Mouse (Mus musculus) E14TG2a.4 (cell line): ENCODE data around the gene Skint6.

Experiments
- CTCF ChIP-seq: conservative IDR thresholded peaks from 2 replicates; pipeline ENCODE4 v1.5.1; 2014; ENCODE audit warnings: low read length
- NANOG ChIP-seq: IDR thresholded peaks from 2 replicates; pipeline ENCODE4 v1.6.1; 2014; ENCODE audit warnings: borderline replicate concordance, low read length, mixed read lengths
- POU5F1 ChIP-seq: IDR thresholded peaks from 2 replicates; pipeline ENCODE4 v1.6.1; 2014; ENCODE audit warnings: low read length, borderline replicate concordance

DNA sequence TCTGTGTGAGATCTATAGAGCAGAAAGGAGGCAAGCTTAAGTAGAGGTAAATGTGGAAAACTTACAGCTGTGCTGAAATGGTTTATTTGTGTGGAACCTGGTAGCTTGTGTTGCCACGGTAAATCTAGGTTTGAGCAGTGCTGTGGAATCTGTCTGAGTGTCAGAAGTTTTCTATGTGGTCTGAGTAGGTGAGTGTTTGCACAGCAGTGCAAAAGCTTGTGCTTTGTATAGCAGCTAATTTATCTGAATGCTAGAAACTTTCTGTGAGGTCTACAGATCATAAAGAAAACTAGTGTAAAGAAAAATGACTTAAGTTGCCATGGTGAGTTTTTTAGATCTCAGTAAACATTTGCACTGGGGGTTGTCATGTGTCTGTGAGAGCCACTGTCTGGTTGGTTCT lies 34.1 kb upstream of the Skint6 start:
- TF ChIP-seq CTCF = no peak
- TF ChIP-seq NANOG = no peak
- no peak for TF ChIP-seq POU5F1
